Mouse (Mus musculus) adrenal gland, adult 2 months (tissue): ENCODE results near the gene Tcn2. TPM values are rescaled to one million over a fixed set of nuclear protein-coding genes. Genes with fewer than 3 reads are reported as not detected.
"Not testable (repeated sequence)": the region's sequence is repeated elsewhere in the genome, so short reads cannot be mapped to it uniquely, and the experiment has no call there.

Experiments used
- DNase-seq: peaks from one replicate; pipeline ENCODE4 v3.0.0; 2021
- long read RNA-seq: library from polyadenylated mRNA; stranded (forward); transcript quantifications from one replicate; pipeline ENCODE4 v2.0.0, GENCODE M21; 2021
- polyA plus RNA-seq: library from polyadenylated mRNA; depleted of rRNA; stranded (reverse); fragments of >200 nt; gene quantifications from 2 replicates; pipeline ENCODE4 v1.2.3, GENCODE M21; 2012; rRNA removed
- total RNA-seq, 2 experiments: library from RNA; stranded (reverse); gene quantifications; 2 replicates each; pipeline ENCODE4 v1.2.3; 2021

The Tcn2 gene
- total RNA-seq (100 to 1,000 TPM; 141 TPM), polyA plus RNA-seq (147 and 160 TPM in 2 replicates)
- long read RNA-seq, transcript Tcn2-207 (10 exons, 2,027 nt) = major isoform, 39 of 107 reads
- long read RNA-seq, transcript Tcn2-203 (10 exons, 1,949 nt) = minor isoform, 25 of 107 reads
- long read RNA-seq, partial matches to known transcripts = 18 of 107 reads
- long read RNA-seq, other reads (novel, unspliced or antisense) = 19 of 107 reads

GRCm38 (mm10) chr11:3931511-3932211, at the start of gene Tcn2:
TSS of gene Tcn2 (minus strand) at chr11:3932159.
- peak; percentile 94 for DNase-seq

GRCm38 (mm10) chr11:3981536-3981935, 49.6 kb upstream of the Tcn2 start:
- no peak for DNase-seq

DNA sequence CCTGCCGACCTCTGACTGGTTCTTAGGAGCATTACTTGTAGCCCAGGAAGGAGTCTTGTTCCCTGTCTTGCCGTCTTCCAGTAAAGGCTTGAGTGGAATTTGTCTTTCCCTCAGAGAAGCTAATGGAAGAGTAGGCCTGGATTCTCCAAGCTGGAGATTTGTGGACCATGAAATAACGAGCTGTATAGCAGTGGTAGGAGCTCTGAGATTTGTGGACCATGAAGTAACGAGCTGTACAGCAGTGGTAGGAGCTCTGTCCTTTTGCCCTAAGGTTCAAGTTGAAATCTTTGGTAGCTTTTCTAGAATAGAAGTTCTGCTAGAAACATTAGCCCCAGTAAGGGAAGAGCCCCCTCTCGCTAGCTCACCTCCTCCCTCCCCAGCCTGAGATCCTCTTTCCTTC, 46.5 kb upstream of the Tcn2 start:
- DNase-seq = no peak

GRCm38 (mm10) chr11:3976678-3977077, 44.7 kb upstream of the Tcn2 start, which contains the start of gene 4930556J24Rik:
TSS of gene 4930556J24Rik (minus strand) at chr11:3976778.
- no peak for DNase-seq

- no peak for DNase-seq
Observed at GRCm38 (mm10) chr11:3974311-3974710, 42.4 kb upstream of the Tcn2 start.

DNA sequence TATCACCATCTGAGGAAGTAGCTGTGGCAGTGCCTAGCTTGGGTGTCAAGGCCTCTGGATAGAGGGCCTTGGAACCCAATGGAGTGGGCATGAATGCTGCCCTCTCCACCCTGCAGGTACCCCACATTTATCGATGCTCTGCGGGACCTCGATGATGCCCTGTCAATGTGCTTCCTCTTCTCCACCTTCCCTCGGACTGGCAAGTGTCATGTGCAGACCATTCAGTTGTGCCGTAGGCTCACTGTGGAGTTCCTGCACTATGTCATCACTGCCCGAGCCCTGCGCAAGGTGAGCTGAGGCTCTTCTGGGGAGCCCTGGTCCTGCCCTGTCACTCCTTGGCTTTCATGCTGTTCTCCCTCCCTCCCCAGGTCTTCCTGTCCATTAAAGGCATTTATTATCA, 41.1 kb upstream of the Tcn2 start:
- no peak for DNase-seq

- no peak for DNase-seq
Observed at GRCm38 (mm10) chr11:3970361-3970760, 38.4 kb upstream of the Tcn2 start.

DNA sequence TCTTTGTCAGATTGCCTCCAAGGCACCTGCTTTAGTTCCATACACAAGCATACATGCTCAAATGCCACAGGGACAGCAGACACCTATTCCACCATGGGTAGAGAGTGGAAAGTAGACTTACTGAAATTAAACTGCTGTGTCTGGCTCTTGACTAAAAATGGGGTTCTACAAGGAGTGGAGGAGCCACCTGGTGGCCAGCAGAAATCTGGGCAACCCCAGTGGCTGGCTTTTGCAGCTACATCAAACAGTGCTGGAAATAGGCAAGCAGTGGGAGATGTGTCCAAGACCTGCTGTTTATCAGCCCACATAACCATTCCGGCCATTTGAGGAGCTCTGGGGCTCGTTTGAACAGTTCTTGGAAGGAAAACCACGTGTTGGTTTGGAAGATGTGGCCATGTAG, 37.9 kb upstream of the Tcn2 start:
- DNase-seq = no peak

DNA sequence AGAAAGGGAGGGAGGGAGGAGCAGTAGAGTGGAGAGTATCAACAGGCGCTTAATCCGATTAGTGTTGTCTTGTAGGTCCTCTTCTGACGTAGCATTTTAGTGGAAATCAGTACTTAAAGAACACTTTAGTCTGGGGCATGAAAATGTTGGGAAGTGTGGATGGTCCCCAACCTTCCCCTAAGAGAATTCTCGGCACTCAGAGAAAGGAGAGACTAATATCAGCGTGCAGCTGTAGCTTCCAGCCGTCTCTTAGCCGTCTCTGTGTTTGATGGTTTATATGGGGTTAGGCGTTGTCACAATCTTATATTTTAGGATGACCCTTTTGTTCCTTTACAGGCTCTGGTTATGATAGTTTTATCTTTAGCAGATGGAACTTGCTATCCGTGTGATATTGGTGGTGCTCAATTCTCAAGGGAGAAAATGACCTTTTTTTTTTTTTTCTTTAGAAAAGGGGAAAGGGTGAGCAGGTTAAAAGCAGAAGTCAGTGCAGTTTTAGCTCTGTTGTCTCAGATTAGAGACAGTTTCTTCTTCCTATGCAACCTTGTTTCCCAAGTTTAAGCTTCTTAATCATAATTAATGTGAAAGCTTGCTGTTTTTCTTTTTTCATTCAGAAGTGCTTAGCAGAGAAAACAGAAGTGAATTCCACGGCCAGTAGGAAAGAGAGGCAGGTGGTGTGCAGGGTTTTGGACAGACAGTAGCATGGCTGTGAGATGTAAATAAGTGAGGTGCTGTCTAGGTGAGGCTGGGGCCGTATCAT, 32.6 kb upstream of the Tcn2 start:
- no peak for DNase-seq

GRCm38 (mm10) chr11:3963610-3964415, 31.9 kb upstream of the Tcn2 start, which contains the start of gene Pes1:
TSS of gene Pes1 (plus strand) at chr11:3963975.
- DNase-seq = peak; percentile 87

DNA sequence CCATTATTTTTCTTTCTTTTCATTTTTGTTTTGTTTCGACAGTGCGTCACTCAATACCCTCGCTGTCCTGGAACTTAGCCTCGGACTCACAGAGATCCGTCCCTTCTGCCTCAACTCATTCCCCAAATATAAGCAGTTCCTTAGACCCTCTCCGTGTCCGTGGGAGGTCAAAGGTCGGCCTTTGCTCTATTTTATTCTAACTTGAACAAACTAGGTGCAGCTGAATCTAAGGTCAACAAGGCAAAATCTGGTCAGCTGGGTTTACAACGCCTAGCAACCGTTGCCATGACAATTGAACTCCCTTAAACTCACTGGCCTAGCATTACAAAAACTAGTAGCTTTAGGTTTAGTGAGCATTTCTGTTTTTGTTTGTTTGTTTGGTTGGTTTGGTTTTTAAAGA, 31.2 kb upstream of the Tcn2 start:
- DNase-seq = no peak

DNA sequence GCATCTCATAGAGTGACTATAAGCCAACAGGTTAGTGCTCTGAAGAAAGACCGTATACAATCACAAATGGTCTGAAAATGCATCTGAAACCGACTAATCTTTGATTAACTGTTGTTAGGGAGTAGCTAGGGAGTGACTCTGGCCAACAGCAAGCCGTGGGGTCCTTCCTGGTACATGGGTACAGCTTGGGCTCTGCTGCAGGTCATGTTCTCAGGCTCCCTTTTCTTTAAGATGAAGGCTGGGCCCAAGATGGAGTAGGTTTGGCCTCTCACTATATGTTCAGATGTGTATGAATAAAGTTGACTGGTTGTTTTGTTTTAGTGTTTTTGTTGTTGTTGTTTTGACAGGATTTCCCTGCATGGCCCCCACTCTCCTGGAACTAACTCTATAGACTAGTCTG, 29.8 kb upstream of the Tcn2 start:
- no peak for DNase-seq

- no peak for DNase-seq
Observed at GRCm38 (mm10) chr11:3960901-3961300, 28.9 kb upstream of the Tcn2 start.

- not testable (repeated sequence) for DNase-seq
Observed at GRCm38 (mm10) chr11:3955371-3955770, 23.4 kb upstream of the Tcn2 start.

DNA sequence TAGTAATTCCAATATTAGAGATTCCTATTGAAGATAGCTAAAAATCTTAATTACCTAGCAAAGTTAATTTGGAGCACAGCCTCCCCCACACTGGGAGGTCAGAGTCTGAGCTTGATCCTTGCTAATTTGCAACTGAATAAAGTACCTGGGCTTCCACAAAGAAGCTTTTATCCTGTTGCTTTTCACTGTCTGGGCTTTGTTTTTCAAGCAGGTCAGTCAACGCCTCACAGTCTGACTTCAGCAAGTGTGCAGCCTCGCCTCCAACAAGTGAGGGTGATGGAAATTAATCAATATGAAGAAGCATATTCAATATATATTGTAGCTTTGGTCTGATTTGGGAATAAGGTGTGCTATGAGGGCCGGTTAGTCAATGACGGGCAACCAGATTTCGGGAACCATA, 22.9 kb upstream of the Tcn2 start:
- DNase-seq = not testable (repeated sequence)

GRCm38 (mm10) chr11:3946386-3946785, 14.4 kb upstream of the Tcn2 start:
- no peak for DNase-seq

DNA sequence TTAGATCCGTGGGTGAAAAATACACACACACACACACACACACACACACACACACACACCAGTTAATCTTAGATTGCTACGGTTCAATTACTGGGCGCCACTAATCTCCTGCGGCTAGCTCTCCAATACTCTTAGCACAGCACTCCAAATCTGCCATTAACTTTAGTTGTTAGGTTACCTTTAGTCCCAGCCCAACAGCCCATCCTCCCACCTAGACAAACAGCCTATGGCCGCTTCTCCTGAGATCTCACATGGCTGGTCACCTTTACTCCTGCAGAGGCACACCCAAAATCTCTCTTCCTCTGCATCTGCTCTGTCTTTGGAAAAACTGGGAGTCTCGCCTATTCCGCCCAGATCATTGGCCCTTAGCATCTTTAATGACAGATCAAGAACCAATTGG, 9.4 kb upstream of the Tcn2 start:
- no peak for DNase-seq

GRCm38 (mm10) chr11:3937321-3937874, 5.4 kb upstream of the Tcn2 start:
- no peak for DNase-seq

- no peak for DNase-seq
Observed at GRCm38 (mm10) chr11:3936318-3936717, 4.4 kb upstream of the Tcn2 start.

DNA sequence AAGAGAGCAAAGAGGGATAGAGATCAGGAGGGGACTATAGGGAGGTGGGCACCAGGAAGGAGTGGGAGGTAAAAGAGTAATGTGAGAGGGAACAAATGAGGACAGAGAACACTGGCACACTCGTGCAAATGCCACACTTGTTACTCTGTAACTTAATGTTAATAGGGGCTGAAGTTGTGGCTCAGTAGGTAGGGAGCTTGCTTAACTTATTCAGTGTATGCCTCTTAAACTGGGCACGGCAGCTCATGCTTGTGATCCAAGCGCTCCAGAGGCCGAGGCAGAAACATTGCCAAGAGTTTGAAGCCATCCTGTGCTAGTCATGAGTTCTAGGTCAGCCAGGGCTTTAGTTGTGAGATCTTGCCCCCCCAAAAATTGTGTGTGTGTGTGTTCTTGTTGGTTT, 3.2 kb upstream of the Tcn2 start:
- DNase-seq = no peak

- DNase-seq = no peak
Observed at GRCm38 (mm10) chr11:3933756-3934285, 1.9 kb upstream of the Tcn2 start.

DNA sequence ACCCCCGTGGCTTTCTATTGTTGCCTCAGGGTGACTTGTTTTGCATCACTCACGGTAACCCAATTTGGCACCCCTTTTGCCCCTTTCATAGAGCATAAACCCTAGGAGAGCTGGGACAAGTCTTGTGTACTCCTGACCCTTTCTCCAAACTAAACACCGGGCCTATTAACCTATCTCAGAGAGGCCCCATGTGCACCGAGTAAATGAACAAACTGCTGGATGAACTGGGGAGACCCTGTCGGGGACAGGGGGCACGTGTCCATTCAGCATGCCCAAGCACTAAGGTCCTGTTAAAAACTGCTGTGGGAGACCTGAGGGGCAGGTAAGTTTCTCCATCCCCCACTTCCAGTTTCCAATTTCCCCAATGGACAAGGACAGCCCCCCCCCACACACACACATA, 1.0 kb downstream of the Tcn2 start:
- DNase-seq = no peak
